Mouse (Mus musculus) CH12.LX (cell line): ENCODE data around the gene Ermard. TPM values are rescaled to one million over a fixed set of nuclear protein-coding genes. Genes with fewer than 3 reads are reported as not detected.

Source experiments
- DNase-seq: peaks from one replicate; pipeline ENCODE4 v3.0.0-alpha.2; 2013; ENCODE audit errors: extremely low read depth
- H3K27ac ChIP-seq: 2 replicates; pipeline ENCODE4 v1.5.1; 2012; ENCODE audit warnings: low read depth, mild to moderate bottlenecking, control low read depth, moderate library complexity; ENCODE audit not compliant: insufficient read depth
- H3K27me3 ChIP-seq: replicated peaks from 2 replicates; pipeline ENCODE3; 2012; ENCODE audit warnings: inconsistent platforms
- H3K36me3 ChIP-seq, 2 experiments: replicated peaks in 1 of 2; 2 replicates each; pipeline versions ENCODE3 to v1.6.1; 2012; ENCODE audit warnings: inconsistent platforms in 1 of 2, low read length in 1 of 2, mild to moderate bottlenecking in 1 of 2, mixed read lengths in 1 of 2, moderate library complexity in 1 of 2; ENCODE audit not compliant: control insufficient read depth in 1 of 2, insufficient read depth in 1 of 2
- H3K4me1 ChIP-seq, 2 experiments: 2 replicates each; pipeline ENCODE4 v1.6.1; 2012; ENCODE audit warnings: inconsistent platforms in 1 of 2, moderate library complexity in 1 of 2; ENCODE audit not compliant: insufficient read depth in 2 of 2, control insufficient read depth in 1 of 2
- H3K4me2 ChIP-seq: 2 replicates; pipeline ENCODE4 v1.6.1; 2012; ENCODE audit warnings: low read depth, mild to moderate bottlenecking, control low read depth; ENCODE audit not compliant: poor library complexity, insufficient read depth, severe bottlenecking
- H3K4me3 ChIP-seq, 3 experiments: fragments of 150-350 bp in 1 of 3; sonication (generic) in 1 of 3; replicated peaks in 1 of 3; 2 replicates each; pipeline versions ENCODE3 to v1.5.1; 2011 to 2012; ENCODE audit warnings: low read depth in 2 of 3, low read length in 2 of 3, mild to moderate bottlenecking in 2 of 3, moderate library complexity in 2 of 3, control low read depth in 1 of 3, improper control_type of control experiment in 1 of 3, inconsistent platforms in 1 of 3, mixed read lengths in 1 of 3; ENCODE audit not compliant: poor library complexity in 1 of 3
- H3K79me2 ChIP-seq: replicated peaks from 2 replicates; pipeline ENCODE4 v1.6.1; 2012; ENCODE audit warnings: mild to moderate bottlenecking, moderate library complexity; ENCODE audit not compliant: control insufficient read depth, poor library complexity, insufficient read depth, severe bottlenecking; ENCODE audit errors: extremely low read depth
- H3K9ac ChIP-seq: 2 replicates; pipeline ENCODE4 v1.6.1; 2012; ENCODE audit warnings: low read depth, mild to moderate bottlenecking, control low read depth, moderate library complexity; ENCODE audit not compliant: insufficient read depth
- H3K9me3 ChIP-seq: replicated peaks from 2 replicates; pipeline ENCODE3; 2012; ENCODE audit warnings: low read length, inconsistent platforms, mixed read lengths
- BHLHE40 ChIP-seq: IDR thresholded peaks from 2 replicates; pipeline ENCODE4 v1.6.1; 2011; ENCODE audit warnings: mild to moderate bottlenecking, low read depth, low read length, improper control_type of control experiment
- CTCF ChIP-seq, 2 experiments: IDR thresholded peaks in 1 of 2; conservative IDR thresholded peaks in 1 of 2; 2 replicates each; pipeline ENCODE4 v1.5.1; 2011 to 2012; ENCODE audit warnings: low read depth in 2 of 2, low read length in 2 of 2, improper control_type of control experiment in 1 of 2, inconsistent platforms in 1 of 2, mild to moderate bottlenecking in 1 of 2, moderate library complexity in 1 of 2
- E2F4 ChIP-seq: IDR thresholded peaks from 2 replicates; pipeline ENCODE4 v1.6.1; 2011; ENCODE audit warnings: low read depth, low read length, improper control_type of control experiment; ENCODE audit not compliant: insufficient replicate concordance
- ELF1 ChIP-seq: IDR thresholded peaks from 2 replicates; pipeline ENCODE4 v1.6.1; 2014; ENCODE audit warnings: low read depth, mild to moderate bottlenecking, inconsistent platforms, low read length, improper control_type of control experiment
- EP300 ChIP-seq: IDR thresholded peaks from 2 replicates; pipeline ENCODE4 v1.6.1; 2011; ENCODE audit warnings: low read length, improper control_type of control experiment
- ETS1 ChIP-seq: conservative IDR thresholded peaks from 2 replicates; pipeline ENCODE4 v1.6.1; 2012; ENCODE audit warnings: low read depth, mild to moderate bottlenecking, inconsistent platforms, low read length, improper control_type of control experiment, moderate library complexity
- IRF4 ChIP-seq: IDR thresholded peaks from 2 replicates; pipeline ENCODE4 v1.6.1; 2014; ENCODE audit warnings: low read depth, mild to moderate bottlenecking, inconsistent platforms, low read length, improper control_type of control experiment
- MAFK ChIP-seq: IDR thresholded peaks from 2 replicates; pipeline ENCODE4 v1.6.1; 2011; ENCODE audit warnings: low read length, improper control_type of control experiment; ENCODE audit not compliant: insufficient replicate concordance
- MAX ChIP-seq: IDR thresholded peaks from 2 replicates; pipeline ENCODE4 v1.6.1; 2011; ENCODE audit warnings: low read length, improper control_type of control experiment
- MAZ ChIP-seq: IDR thresholded peaks from 2 replicates; pipeline ENCODE4 v1.6.1; 2012; ENCODE audit warnings: low read depth, mild to moderate bottlenecking, inconsistent platforms, low read length, improper control_type of control experiment, moderate library complexity
- MEF2A ChIP-seq: IDR thresholded peaks from 2 replicates; pipeline ENCODE4 v1.6.1; 2014; ENCODE audit warnings: low read depth, mild to moderate bottlenecking, inconsistent platforms, low read length, improper control_type of control experiment, borderline replicate concordance
- MYC ChIP-seq: IDR thresholded peaks from 2 replicates; pipeline ENCODE4 v1.6.1; 2011; ENCODE audit warnings: low read depth, mild to moderate bottlenecking, improper control_type of control experiment, low read length
- NRF1 ChIP-seq: IDR thresholded peaks from 2 replicates; pipeline ENCODE4 v1.6.1; 2014; ENCODE audit warnings: low read depth, mild to moderate bottlenecking, inconsistent platforms, low read length, improper control_type of control experiment, moderate library complexity
- PAX5 ChIP-seq: IDR thresholded peaks from 2 replicates; pipeline ENCODE4 v1.6.1; 2012; ENCODE audit warnings: low read length, inconsistent platforms, mixed read lengths
- POLR2A ChIP-seq: IDR thresholded peaks from 2 replicates; pipeline ENCODE4 v1.6.1; 2011; ENCODE audit warnings: low read depth, mild to moderate bottlenecking, improper control_type of control experiment, low read length
- RCOR1 ChIP-seq: conservative IDR thresholded peaks from 2 replicates; pipeline ENCODE4 v1.6.1; 2012; ENCODE audit warnings: low read depth, mild to moderate bottlenecking, inconsistent platforms, low read length, improper control_type of control experiment
- SIN3A ChIP-seq: IDR thresholded peaks from 2 replicates; pipeline ENCODE4 v1.6.1; 2012; ENCODE audit warnings: low read length, improper control_type of control experiment, inconsistent platforms
- SMC3 ChIP-seq: IDR thresholded peaks from 2 replicates; pipeline ENCODE4 v1.6.1; 2011; ENCODE audit warnings: low read depth, low read length, improper control_type of control experiment
- TBP ChIP-seq: conservative IDR thresholded peaks from 2 replicates; pipeline ENCODE4 v1.6.1; 2011; ENCODE audit warnings: low read depth, low read length, improper control_type of control experiment
- TCF12 ChIP-seq: IDR thresholded peaks from 2 replicates; pipeline ENCODE4 v1.6.1; 2014; ENCODE audit warnings: low read depth, mild to moderate bottlenecking, inconsistent platforms, low read length, improper control_type of control experiment
- UBTF ChIP-seq: IDR thresholded peaks from 2 replicates; pipeline ENCODE4 v1.6.1; 2012; ENCODE audit warnings: low read depth, mild to moderate bottlenecking, inconsistent platforms, low read length, improper control_type of control experiment, moderate library complexity
- USF2 ChIP-seq: conservative IDR thresholded peaks from 2 replicates; pipeline ENCODE4 v1.6.1; 2011; ENCODE audit warnings: low read depth, low read length, improper control_type of control experiment
- ZKSCAN1 ChIP-seq: IDR thresholded peaks from 2 replicates; pipeline ENCODE4 v1.6.1; 2012; ENCODE audit warnings: low read depth, inconsistent platforms, low read length, improper control_type of control experiment, borderline replicate concordance
- ZNF384 ChIP-seq: IDR thresholded peaks from 2 replicates; pipeline ENCODE4 v1.6.1; 2012; ENCODE audit warnings: low read depth, low read length, improper control_type of control experiment, inconsistent platforms
- dilution Hi-C: fragments of 300-500 bp; cut with MboI; formaldehyde crosslinking; loops from 2 replicates; pipeline ENCODE4 v1.14.3; 2020; ENCODE audit warnings: low sequenced_read_pairs; ENCODE audit not compliant: extremely low pct_unique_long_range_greater_than_20kb, extremely low pct_ligation_motif_present
- in situ Hi-C: fragments of 300-500 bp; cut with MboI; formaldehyde crosslinking; loops from 3 replicates; pipeline ENCODE4 v1.14.3; 2019; ENCODE audit warnings: low sequenced_read_pairs, low pct_ligation_motif_present, low pct_unique_long_range_greater_than_20kb, mixed read lengths
- polyA plus RNA-seq: library from polyadenylated mRNA; unstranded; fragments of >175 nt; gene quantifications from 2 replicates; pipeline ENCODE4 v1.2.1, GENCODE M21; 2012; ENCODE audit warnings: low read depth; ENCODE audit not compliant: insufficient read length
- total RNA-seq, 2 experiments: library from RNA; depleted of rRNA; stranded (reverse); fragments of 300-350 nt in 1 of 2; fragments of >200 nt in 1 of 2; gene quantifications; 2 replicates each; pipeline ENCODE4 v1.2.3; 2012 to 2014

Gene Ermard
- total and polyA plus RNA-seq, 3 experiments, result 32.0 to 45.6 (median 38.8) TPM

GRCm38 (mm10) chr17:15069124-15069523, 28.1 kb downstream of the Ermard start:
- DNase-seq, result no peak
- Histone ChIP-seq H3K9ac (no peak overlapping the region), H3K4me3 (no peak overlapping the region), H3K9me3 (no peaks in the 10 kb centered on the region), H3K36me3 (peaks cover 13 to 52% of the 10 kb centered on the region in 2 experiments), H3K27ac (no peak overlapping the region), H3K27me3 (no peaks in the 10 kb centered on the region), H3K4me1 (no peaks in the 10 kb centered on the region), H3K79me2 (no peaks in the 10 kb centered on the region), H3K4me2 (no peak overlapping the region)
- dilution Hi-C loops, result no loop called here
- in situ Hi-C loops, result no loop called here
- no peak for TF ChIP-seq POLR2A
- no peak for TF ChIP-seq ETS1
- TF ChIP-seq BHLHE40, result no peak
- TF ChIP-seq RCOR1, result no peak

- Histone ChIP-seq H3K9ac (no peak overlapping the region), H3K9me3 (no peaks in the 10 kb centered on the region), H3K4me2 (no peak overlapping the region), H3K27ac (no peak overlapping the region), H3K4me3 (no peak overlapping the region), H3K4me1 (peaks cover 0 to 2% of the 10 kb centered on the region in 2 experiments; a peak in 1 of 4 replicates), H3K36me3 (peaks cover 4 to 45% of the 10 kb centered on the region in 2 experiments), H3K27me3 (no peaks in the 10 kb centered on the region), H3K79me2 (no peaks in the 10 kb centered on the region)
- in situ Hi-C loops, result no loop called here
- dilution Hi-C loops, result no loop called here
- DNase-seq, result no peak
- TF ChIP-seq MAZ (no peak), PAX5 (no peak), TCF12 (no peak), BHLHE40 (no peak), ELF1 (no peak)
Observed at GRCm38 (mm10) chr17:15072211-15072610, 31.2 kb downstream of the Ermard start.

GRCm38 (mm10) chr17:15075033-15075432, 34.0 kb downstream of the Ermard start:
- dilution Hi-C loops (no loop called here), in situ Hi-C loops (no loop called here)
- Histone ChIP-seq H3K4me2 (no peak overlapping the region), H3K79me2 (no peaks in the 10 kb centered on the region), H3K9me3 (no peaks in the 10 kb centered on the region), H3K9ac (no peak overlapping the region), H3K4me3 (no peak overlapping the region), H3K36me3 (peaks cover 4 to 30% of the 10 kb centered on the region in 2 experiments), H3K27me3 (no peaks in the 10 kb centered on the region), H3K27ac (no peak overlapping the region), H3K4me1 (peaks cover 0 to 2% of the 10 kb centered on the region in 2 experiments; a peak in 1 of 4 replicates)
- DNase-seq, result no peak
- no peak for TF ChIP-seq UBTF
- no peak for TF ChIP-seq ZNF384
- TF ChIP-seq USF2, result no peak
- no peak for TF ChIP-seq ELF1
- TF ChIP-seq MAFK, result no peak
- TF ChIP-seq ZKSCAN1, result no peak
- no peak for TF ChIP-seq SIN3A
- TF ChIP-seq E2F4, result no peak
- no peak for TF ChIP-seq SMC3
- TF ChIP-seq CTCF (conservative IDR thresholded peaks at IDR 0.05 in 1 of 2, IDR thresholded peaks at IDR 0.05 in 1 of 2; ENCODE audit: low read depth in 2 of 2, low read length in 2 of 2), result no peak
- TF ChIP-seq MAX, result no peak
- no peak for TF ChIP-seq MEF2A
- no peak for TF ChIP-seq MYC
- TF ChIP-seq TBP, result no peak
- TF ChIP-seq IRF4, result no peak
- TF ChIP-seq NRF1, result no peak
- no peak for TF ChIP-seq EP300
- TF ChIP-seq, all 38 proteins: peak for 0
